Mouse (Mus musculus) thymus, adult 2 months (tissue): ENCODE data around the gene Prss16.

Experiments
- CTCF ChIP-seq: fragments of 200-500 bp; IDR thresholded peaks from 2 replicates; pipeline ENCODE4 v1.5.1; 2012; ENCODE audit warnings: mild to moderate bottlenecking, control low read depth, low read length, moderate library complexity, borderline replicate concordance; ENCODE audit not compliant: control insufficient read depth, poor library complexity, insufficient read depth; ENCODE audit errors: extremely low read depth
- POLR2A ChIP-seq: fragments of 200-500 bp; IDR thresholded peaks from 2 replicates; pipeline ENCODE4 v1.6.1; 2012; ENCODE audit warnings: mild to moderate bottlenecking, low read length, control low read depth, moderate library complexity; ENCODE audit not compliant: control insufficient read depth, poor library complexity, insufficient read depth; ENCODE audit errors: extremely low read depth

- TF ChIP-seq CTCF (0 out of 2 replicates have a peak, but pooled peaks have one; percentile 21), POLR2A (no peak)
Measured at GRCm38 (mm10) chr13:22005605-22006333, 3.8 kb downstream of the Prss16 start.
